Mouse (Mus musculus) kidney, adult 11 months (tissue): ENCODE results near the gene Snx4.

Experiments used
- DNase-seq: peaks from one replicate; pipeline ENCODE4 v3.0.0; 2022

Snx4 gene

DNA sequence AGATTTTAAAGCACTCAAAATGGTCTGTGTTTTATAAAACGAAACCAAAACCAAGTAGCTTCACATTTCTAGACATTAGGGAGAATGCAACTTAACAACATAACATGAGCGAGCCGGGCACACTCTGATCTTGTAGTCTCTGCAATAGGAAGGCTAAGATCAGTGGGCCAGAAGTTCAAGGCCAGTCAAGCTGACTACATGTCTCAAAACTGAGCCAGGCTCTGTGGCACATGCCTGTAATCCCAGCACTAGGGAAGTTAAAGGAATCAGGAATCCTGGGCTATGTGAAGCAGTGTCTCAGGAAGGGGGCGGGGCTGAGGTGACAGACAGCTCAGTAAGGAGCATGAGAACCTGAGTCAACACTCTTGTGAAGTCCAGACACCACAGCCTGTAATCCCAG is 93.6 kb downstream of the Snx4 start:
- no peak for DNase-seq

DNA sequence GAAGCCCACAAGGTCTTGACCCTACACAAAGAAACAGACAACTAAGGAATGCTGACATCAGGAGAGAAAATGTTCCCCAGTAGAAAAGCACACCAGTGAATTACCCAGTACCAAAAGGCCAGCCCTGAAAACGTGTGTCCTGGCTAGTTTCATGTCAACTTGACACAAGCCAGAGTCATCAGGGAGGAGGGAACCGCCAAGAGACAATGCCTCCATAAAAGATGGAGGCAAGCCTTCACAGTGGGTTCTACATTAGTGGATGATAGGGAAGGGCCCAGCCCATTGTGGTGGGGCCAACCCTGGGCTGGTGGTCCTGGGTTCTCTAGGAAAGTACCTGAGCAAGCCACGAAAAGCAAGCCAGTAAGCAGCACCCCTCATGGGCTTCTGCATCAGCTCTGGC is 95.1 kb downstream of the Snx4 start:
- DNase-seq: no peak

DNA sequence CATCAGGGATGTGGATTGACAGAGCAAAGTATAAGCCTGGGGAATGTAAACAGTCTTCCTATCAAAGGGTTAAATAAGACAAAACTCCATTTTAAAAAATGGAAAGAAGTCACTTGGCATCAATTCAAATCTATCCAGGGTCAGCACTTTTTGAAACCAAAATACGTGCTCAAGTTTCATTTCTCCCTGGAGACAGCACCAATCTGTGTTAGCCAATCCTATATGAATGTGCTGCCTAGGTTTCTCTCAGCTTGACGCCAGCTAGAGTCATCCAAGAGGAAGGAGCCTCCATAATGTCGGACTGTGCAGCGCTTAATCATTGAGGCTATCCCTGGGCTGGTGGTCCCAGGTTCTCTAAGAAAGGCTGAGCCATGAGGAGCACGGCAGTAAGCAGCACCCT is 95.9 kb downstream of the Snx4 start:
- no peak for DNase-seq
